Mouse (Mus musculus) limb, embryonic 14.5 days (tissue): ENCODE measurements around the gene Ift43. TPM values are rescaled to one million over a fixed set of nuclear protein-coding genes. Genes with fewer than 3 reads are reported as not detected.
A peak's percentile ranks its signal among the peaks of the same experiment; 100 is the strongest.

Experiments used
- ATAC-seq: fragments of 200-750 bp; cut with Nextera tagmentation; 2 replicates; pipeline ENCODE4 v1.8.0; 2017; ENCODE audit warnings: low read depth, moderate number of reproducible peaks, moderate TSS enrichment; ENCODE audit not compliant: low FRiP score
- DNase-seq: peaks from one replicate; pipeline ENCODE4 v3.0.0-alpha.2; 2015; ENCODE audit warnings: low spot score
- H3K27ac ChIP-seq: fragments of 300-500 bp; sonication (generic); replicated peaks from 2 replicates; pipeline ENCODE4 v1.5.1; 2014; ENCODE audit warnings: low read depth, mild to moderate bottlenecking, low read length, moderate library complexity, mixed read lengths
- H3K27me3 ChIP-seq: fragments of 300-500 bp; sonication (generic); 2 replicates; pipeline ENCODE4 v1.6.1; 2014; ENCODE audit warnings: low read length, mixed read lengths; ENCODE audit not compliant: control insufficient read depth, insufficient read depth
- H3K36me3 ChIP-seq: fragments of 300-500 bp; sonication (generic); 2 replicates; pipeline ENCODE4 v1.6.1; 2014; ENCODE audit warnings: mild to moderate bottlenecking, low read length, moderate library complexity, mixed read lengths; ENCODE audit not compliant: control insufficient read depth, insufficient read depth
- H3K4me1 ChIP-seq: fragments of 300-500 bp; sonication (generic); 2 replicates; pipeline ENCODE4 v1.6.1; 2014; ENCODE audit warnings: antibody characterized with exemption, low read length, mixed read lengths; ENCODE audit not compliant: control insufficient read depth, insufficient read depth
- H3K4me2 ChIP-seq: fragments of 300-500 bp; sonication (generic); replicated peaks from 2 replicates; pipeline ENCODE4 v1.6.1; 2014; ENCODE audit warnings: low read depth, mild to moderate bottlenecking, low read length, moderate library complexity; ENCODE audit not compliant: severe bottlenecking
- H3K4me3 ChIP-seq: fragments of 300-500 bp; sonication (generic); replicated peaks from 2 replicates; pipeline ENCODE4 v1.5.1; 2014; ENCODE audit warnings: low read length
- H3K9ac ChIP-seq: fragments of 300-500 bp; sonication (generic); 2 replicates; pipeline ENCODE4 v1.6.1; 2014; ENCODE audit warnings: mild to moderate bottlenecking, low read depth, low read length, moderate library complexity; ENCODE audit not compliant: severe bottlenecking
- H3K9me3 ChIP-seq: fragments of 300-500 bp; sonication (generic); 2 replicates; pipeline ENCODE4 v1.6.1; 2016; ENCODE audit warnings: low read length; ENCODE audit not compliant: control insufficient read depth
- POLR2A ChIP-seq: fragments of 200-500 bp; IDR thresholded peaks from 2 replicates; pipeline ENCODE4 v1.8.0; 2012; ENCODE audit warnings: inconsistent platforms, mild to moderate bottlenecking, moderate library complexity, borderline replicate concordance; ENCODE audit not compliant: insufficient read depth, insufficient read length; ENCODE audit errors: extremely low read depth
- WGBS: fragments of 180-500 bp; shearing (Covaris S2); extraction: QIAGEN DNeasy Blood & Tissue Kit; methylation state at CpG from one replicate; pipeline ENCODE4 v1.1.7; 2014; 5-methylcytosine and 5-hydroxymethylcytosine counted together
- polyA plus RNA-seq, 2 experiments: library from polyadenylated mRNA; depleted of rRNA in 1 of 2; stranded (reverse) in 1 of 2; unstranded in 1 of 2; fragments of >200 nt; fragmentation: Nextera tagmentation in 1 of 2; extraction: Ambion mirVana in 1 of 2; gene quantifications; 2 replicates each; pipeline versions ENCODE4 v1.2.1 to v1.2.3; 2012 to 2014

Ift43 gene
- polyA plus RNA-seq, 2 experiments, result 48.7 to 75.5 TPM

DNA sequence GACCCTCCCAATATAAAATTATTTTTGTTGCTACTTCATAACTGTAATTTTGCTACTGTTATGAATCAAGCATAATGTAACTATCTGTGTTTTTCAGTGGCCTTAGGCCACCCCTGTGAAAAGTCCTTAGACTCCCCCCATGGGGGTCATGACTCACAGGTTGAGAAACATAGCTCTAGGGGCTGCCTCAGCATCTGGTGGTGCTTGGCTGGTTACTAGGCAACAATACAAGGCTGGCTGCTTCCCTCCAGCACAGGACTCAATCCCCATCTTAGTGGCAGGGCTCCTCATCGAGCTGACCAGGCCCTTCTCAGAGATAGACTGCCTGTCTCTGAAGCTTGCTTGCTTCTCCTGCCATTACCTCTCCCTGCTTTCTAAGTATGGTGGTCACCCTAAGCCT is 86.4 kb downstream of the Ift43 start:
- Histone ChIP-seq H3K4me3 (no peak overlapping the region), H3K4me1 (peaks cover 18% of the 10 kb centered on the region), H3K4me2 (no peak overlapping the region), H3K27ac (no peak overlapping the region), H3K27me3 (no peaks in the 10 kb centered on the region), H3K36me3 (no peaks in the 10 kb centered on the region), H3K9me3 (no peaks in the 10 kb centered on the region), H3K9ac (no peak overlapping the region)
- no peak for TF ChIP-seq POLR2A
- ATAC-seq, result no peak
- no peak for DNase-seq
- WGBS, result 0% methylated on average over 1 of the region's 1 CpGs

GRCm38 (mm10) chr12:86169195-86169594 is 86.9 kb downstream of the Ift43 start:
- TF ChIP-seq POLR2A, result no peak

GRCm38 (mm10) chr12:86173314-86173713 is 91.0 kb downstream of the Ift43 start:
- peaks cover 17% of the 10 kb centered on the region for H3K4me1 ChIP-seq
- ATAC-seq, result no peak
- no peaks in the 10 kb centered on the region for H3K27me3 ChIP-seq
- no peak for TF ChIP-seq POLR2A
- no peak overlapping the region for H3K9ac ChIP-seq
- H3K4me2 ChIP-seq, result no peak overlapping the region
- H3K36me3 ChIP-seq, result no peaks in the 10 kb centered on the region
- no peaks in the 10 kb centered on the region for H3K9me3 ChIP-seq
- DNase-seq, result no peak
- WGBS, result 17% methylated on average over 6 of the region's 6 CpGs
- H3K27ac ChIP-seq, result no peak overlapping the region
- no peak overlapping the region for H3K4me3 ChIP-seq

More at GRCm38 (mm10) chr12:86169195-86169594, 86.9 kb downstream of the Ift43 start:
- ATAC-seq, result no peak
- H3K4me3 ChIP-seq, result no peak overlapping the region
- no peak for DNase-seq
- 60% methylated on average over 5 of the region's 5 CpGs for WGBS
- no peaks in the 10 kb centered on the region for H3K9me3 ChIP-seq
- H3K4me1 ChIP-seq, result peaks cover 18% of the 10 kb centered on the region
- H3K36me3 ChIP-seq, result no peaks in the 10 kb centered on the region
- no peak overlapping the region for H3K9ac ChIP-seq
- no peak overlapping the region for H3K27ac ChIP-seq
- no peak overlapping the region for H3K4me2 ChIP-seq
- no peaks in the 10 kb centered on the region for H3K27me3 ChIP-seq

DNA sequence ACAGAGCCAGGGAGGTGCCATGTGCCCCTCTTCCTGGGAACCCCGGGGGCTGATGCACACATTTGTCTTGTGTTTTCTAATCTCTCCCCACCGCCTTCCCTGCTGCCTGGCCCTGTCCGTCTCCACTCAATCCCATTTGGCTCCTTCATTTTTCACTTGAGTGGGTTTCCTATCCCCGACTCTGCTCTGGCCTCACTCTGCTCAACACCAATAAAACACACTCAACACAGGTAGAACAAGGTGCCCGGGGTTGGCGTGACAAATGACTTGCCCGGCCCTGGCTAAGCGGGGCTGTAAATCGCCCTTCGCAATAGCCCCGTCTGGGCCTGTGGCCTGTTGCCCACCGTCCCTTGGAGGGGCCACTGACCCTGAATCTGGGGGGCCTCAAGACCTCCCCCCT is 92.0 kb downstream of the Ift43 start:
- DNase-seq, result no peak
- H3K4me3 ChIP-seq, result no peak overlapping the region
- no peaks in the 10 kb centered on the region for H3K9me3 ChIP-seq
- ATAC-seq, result no peak
- no peaks in the 10 kb centered on the region for H3K36me3 ChIP-seq
- no peak overlapping the region for H3K9ac ChIP-seq
- H3K27ac ChIP-seq, result no peak overlapping the region
- H3K27me3 ChIP-seq, result no peaks in the 10 kb centered on the region
- no peak overlapping the region for H3K4me2 ChIP-seq
- 56% methylated on average over 12 of the region's 12 CpGs for whole genome bisulfite sequencing
- H3K4me1 ChIP-seq, result peaks cover 17% of the 10 kb centered on the region
- no peak for TF ChIP-seq POLR2A

DNA sequence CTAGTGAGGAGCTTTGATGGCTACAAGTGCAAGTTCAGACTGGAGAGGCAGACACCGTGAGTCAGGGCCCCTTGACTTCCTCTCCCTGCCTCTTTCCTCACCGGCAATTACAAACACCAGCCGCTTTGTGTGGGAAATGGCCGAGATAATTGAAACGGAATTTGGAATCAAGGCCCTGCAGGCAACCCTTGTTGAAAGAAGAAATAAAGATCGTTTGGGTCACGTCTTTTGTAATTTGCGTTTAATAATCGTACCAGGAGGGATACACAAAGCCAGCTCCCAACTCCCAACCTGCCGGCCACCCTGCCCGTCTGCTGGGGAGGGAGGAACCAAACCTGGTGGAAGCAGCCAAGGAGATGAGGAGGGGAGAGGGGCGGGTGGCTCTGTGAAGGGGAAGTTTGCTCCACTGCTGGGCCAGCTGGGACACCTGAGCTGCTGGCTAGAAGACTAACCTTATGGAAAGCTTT is 93.2 kb downstream of the Ift43 start:
- no peak for TF ChIP-seq POLR2A
- Histone ChIP-seq H3K4me3 (no peak overlapping the region), H3K4me1 (peaks cover 17% of the 10 kb centered on the region), H3K9me3 (no peaks in the 10 kb centered on the region), H3K4me2 (peak overlapping the region; percentile 36; the same call in 1 of the 2 replicates), H3K27ac (no peak overlapping the region), H3K27me3 (no peaks in the 10 kb centered on the region), H3K9ac (no peak overlapping the region), H3K36me3 (no peaks in the 10 kb centered on the region)
- ATAC-seq, result peak; percentile 70; the same call in 1 of the 2 replicates
- WGBS, result 4% methylated on average over 11 of the region's 12 CpGs
- no peak for DNase-seq
